ENCODE assay signal across 10 mouse cellular contexts in the genomic region with DNA sequence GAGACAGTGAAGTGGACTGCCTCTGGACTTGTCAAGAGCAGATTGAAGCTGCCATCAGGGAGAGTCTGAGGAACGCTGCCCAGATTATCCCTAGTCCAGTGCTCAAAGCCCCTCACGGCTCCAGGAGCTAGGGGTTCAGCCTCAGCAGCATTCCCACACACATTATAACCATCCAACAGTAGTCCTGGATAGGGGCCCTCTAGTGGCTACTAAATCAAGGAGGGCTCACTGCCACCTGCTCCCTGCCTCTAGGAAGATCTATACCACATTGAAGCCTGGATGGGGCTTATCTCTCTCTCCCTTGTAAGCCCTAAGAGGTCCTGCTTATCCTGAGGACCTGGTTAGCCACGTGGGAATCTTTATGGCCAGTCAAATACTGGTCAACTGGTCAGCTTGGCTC. TPM values are rescaled to one million over a fixed set of nuclear protein-coding genes. Genes with fewer than 3 reads are reported as not detected.
DNase-seq lines count a peak whose midpoint lies in the region; ATAC-seq and TF ChIP-seq lines count a peak whose summit lies in the region.
"Had no signal": no experiment of that assay in that cellular context is flagged by ENCODE, and none has a peak within 500 bp of the region (broad histone marks: within the 10 kb centered on the region; RNA-seq: fewer than 3 reads in every experiment).

No protein-coding gene starts in this region.

- H3K4me3 ChIP-seq in lung, postnatal 0 days (ENCODE audit: low read depth, low read length), result no peak overlapping the region
- H3K4me3 ChIP-seq in intestine, embryonic 15.5 days (replicated peaks), result no peak overlapping the region
- H3K4me3 ChIP-seq: embryonic facial prominence, embryonic 12.5 days had no signal

- no peak overlapping the region for H3K9ac ChIP-seq in lung, postnatal 0 days (replicated peaks; ENCODE audit: low read depth)
- H3K9ac ChIP-seq in intestine, embryonic 15.5 days, result no peak overlapping the region
- H3K9ac ChIP-seq: embryonic facial prominence, embryonic 12.5 days had no signal

- peak; percentile 51 for TF ChIP-seq CTCF in lung, postnatal 0 days (IDR thresholded peaks at IDR 0.05)

- H3K4me2 ChIP-seq in lung, postnatal 0 days (replicated peaks; ENCODE audit: low read depth, low read length), result no peak overlapping the region
- H3K4me2 ChIP-seq in intestine, embryonic 15.5 days (replicated peaks), result no peak overlapping the region
- H3K4me2 ChIP-seq: embryonic facial prominence, embryonic 12.5 days had no signal

- H3K36me3 ChIP-seq in lung, postnatal 0 days (ENCODE audit: insufficient read depth, low read length), result no peaks in the 10 kb centered on the region
- H3K36me3 ChIP-seq in intestine, embryonic 15.5 days, result no peaks in the 10 kb centered on the region
- H3K36me3 ChIP-seq: embryonic facial prominence, embryonic 12.5 days had no signal

- H3K27me3 ChIP-seq in lung, postnatal 0 days (replicated peaks; ENCODE audit: insufficient read depth, low read length), result no peaks in the 10 kb centered on the region
- no peaks in the 10 kb centered on the region for H3K27me3 ChIP-seq in intestine, embryonic 15.5 days (replicated peaks)
- H3K27me3 ChIP-seq: embryonic facial prominence, embryonic 12.5 days had no signal

- DNase-seq in frontal cortex, postnatal 25 days (ENCODE audit: low spot score in 2 of 2), result no peak
- DNase-seq in lung, postnatal 0 days (ENCODE audit: low spot score), result no peak
- DNase-seq in lung, adult 18-20 months, result no peak
- DNase-seq in retina, postnatal 1 day, result peak; percentile 62
- DNase-seq in thymus, adult 18-20 months, result no peak
- DNase-seq in ovary, postnatal 14 days (ENCODE audit: low spot score), result no peak
- DNase-seq: lung, postnatal 4 days had no signal

- H3K27ac ChIP-seq in lung, postnatal 0 days (ENCODE audit: low read length), result no peak overlapping the region
- no peak overlapping the region for H3K27ac ChIP-seq in intestine, embryonic 15.5 days
- H3K27ac ChIP-seq: embryonic facial prominence, embryonic 12.5 days had no signal

- no peaks in the 10 kb centered on the region for H3K9me3 ChIP-seq in lung, postnatal 0 days (ENCODE audit: low read length)
- no peaks in the 10 kb centered on the region for H3K9me3 ChIP-seq in intestine, embryonic 15.5 days
- H3K9me3 ChIP-seq: embryonic facial prominence, embryonic 12.5 days had no signal

- H3K4me1 ChIP-seq in lung, postnatal 0 days (ENCODE audit: insufficient read depth, low read depth, low read length), result peaks cover 2% of the 10 kb centered on the region; the same call in 1 of the 2 replicates
- H3K4me1 ChIP-seq in intestine, embryonic 15.5 days (replicated peaks), result no peaks in the 10 kb centered on the region

- 42% methylated on average over 3 of the region's 3 CpGs for WGBS in lung, postnatal 0 days
- WGBS in intestine, embryonic 15.5 days, result 39% methylated on average over 3 of the region's 3 CpGs

- ATAC-seq in frontal cortex, adult (ENCODE audit: low TSS enrichment), result peak; percentile 65
- ATAC-seq in lung, postnatal 0 days, result no peak
- ATAC-seq in intestine, embryonic 15.5 days, result peak; percentile 39; the same call in 1 of the 2 replicates

- no peak for TF ChIP-seq EP300 in lung, postnatal 0 days (IDR thresholded peaks at IDR 0.05)

RNA-seq across cellular contexts. Expression of gene Osbpl8, which starts 16.1 kb away (rescaled TPM):
- 12.9 and 14.4 TPM in 2 replicates for polyA plus RNA-seq in lung, postnatal 0 days (2015; fragmentation: Nextera tagmentation; extraction: Ambion mirVana)
- polyA plus RNA-seq in intestine, embryonic 15.5 days (2015; fragmentation: Nextera tagmentation; extraction: Ambion mirVana), result 4.8 and 5.4 TPM in 2 replicates
